8 mouse cellular contexts compared by ENCODE assay signal in the genomic region with DNA sequence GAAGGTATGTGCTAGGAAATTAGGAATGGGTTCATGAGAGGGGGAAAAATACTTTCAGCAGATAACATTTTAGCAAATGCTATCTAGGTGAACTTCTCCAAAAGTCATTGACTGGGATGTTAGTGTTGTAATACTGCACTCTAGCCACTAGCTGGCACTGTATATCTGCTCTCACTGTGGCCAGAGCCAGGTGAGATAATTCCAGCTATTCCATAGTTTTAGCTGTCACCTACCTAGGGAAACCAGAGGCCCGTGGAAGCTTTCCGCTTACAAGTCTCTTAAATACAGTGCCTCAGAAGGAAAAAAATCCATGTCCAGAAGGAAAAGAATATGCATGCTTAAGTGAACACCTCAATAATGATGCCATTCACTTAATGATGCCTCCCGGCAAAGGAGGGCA. TPM values are rescaled to one million over a fixed set of nuclear protein-coding genes. Genes with fewer than 3 reads are reported as not detected.
DNase-seq lines count a peak whose midpoint lies in the region; ATAC-seq and TF ChIP-seq lines count a peak whose summit lies in the region.

No protein-coding gene starts in this region.

- H3K4me3 ChIP-seq in hindbrain, embryonic 14.5 days (replicated peaks; ENCODE audit: low read length), result no peak overlapping the region
- H3K4me3 ChIP-seq in hindbrain, embryonic 10.5 days, result no peak overlapping the region
- H3K4me3 ChIP-seq in E14TG2a.4 (replicated peaks; ENCODE audit: low read length), result no peak overlapping the region

- H3K9ac ChIP-seq in hindbrain, embryonic 14.5 days, result no peak overlapping the region

- peak; percentile 84 for DNase-seq in hindbrain, embryonic 14.5 days (ENCODE audit: low spot score)
- DNase-seq in hindbrain, embryonic 10.5 days (ENCODE audit: low spot score), result no peak
- DNase-seq in kidney, postnatal 36 days, result peak; percentile 8 to 12
- no peak for DNase-seq in layer of hippocampus, postnatal 36 days
- no peak for DNase-seq in left cerebral cortex, adult 9 months (ENCODE audit: low spot score in 2 of 2)
- DNase-seq in thymus, postnatal 0 days (ENCODE audit: low spot score), result no peak

- TF ChIP-seq CTCF in E14TG2a.4 (conservative IDR thresholded peaks at IDR 0.05; ENCODE audit: low read length), result peak; percentile 100

- no peak for ATAC-seq in hindbrain, embryonic 14.5 days (ENCODE audit: low FRiP score)
- peak; percentile 85 for ATAC-seq in common myeloid progenitor, adult 5-6 weeks (replicated peaks; ENCODE audit: low read depth, poor library complexity, severe bottlenecking)

- H3K27me3 ChIP-seq in hindbrain, embryonic 14.5 days (ENCODE audit: control insufficient read depth, insufficient read depth, low read length), result no peaks in the 10 kb centered on the region
- H3K27me3 ChIP-seq in hindbrain, embryonic 10.5 days (ENCODE audit: insufficient read depth, poor library complexity, severe bottlenecking), result no peaks in the 10 kb centered on the region
- no peaks in the 10 kb centered on the region for H3K27me3 ChIP-seq in E14TG2a.4 (ENCODE audit: insufficient read depth, low read length)

- no peaks in the 10 kb centered on the region for H3K36me3 ChIP-seq in hindbrain, embryonic 14.5 days (replicated peaks; ENCODE audit: control insufficient read depth, insufficient read depth)
- no peaks in the 10 kb centered on the region for H3K36me3 ChIP-seq in hindbrain, embryonic 10.5 days
- no peaks in the 10 kb centered on the region for H3K36me3 ChIP-seq in E14TG2a.4 (ENCODE audit: insufficient read depth, low read length)

- no peaks in the 10 kb centered on the region for H3K9me3 ChIP-seq in hindbrain, embryonic 14.5 days (ENCODE audit: control insufficient read depth, low read length)
- H3K9me3 ChIP-seq in hindbrain, embryonic 10.5 days, result no peaks in the 10 kb centered on the region
- no peaks in the 10 kb centered on the region for H3K9me3 ChIP-seq in E14TG2a.4 (ENCODE audit: low read length)

- no peak overlapping the region for H3K27ac ChIP-seq in hindbrain, embryonic 14.5 days
- H3K27ac ChIP-seq in hindbrain, embryonic 10.5 days, result no peak overlapping the region

- no peaks in the 10 kb centered on the region for H3K4me1 ChIP-seq in hindbrain, embryonic 14.5 days (replicated peaks; ENCODE audit: control insufficient read depth, insufficient read depth, low read length)
- no peaks in the 10 kb centered on the region for H3K4me1 ChIP-seq in hindbrain, embryonic 10.5 days (replicated peaks)
- H3K4me1 ChIP-seq in E14TG2a.4 (replicated peaks; ENCODE audit: low read depth, low read length), result 0 out of 2 replicates have a peak, but pooled peaks cover 3% of the 10 kb centered on the region

- WGBS in hindbrain, embryonic 14.5 days, result 31% methylated on average over 3 of the region's 3 CpGs
- WGBS in hindbrain, embryonic 10.5 days, result 57% methylated on average over 3 of the region's 3 CpGs

- no peak overlapping the region for H3K4me2 ChIP-seq in hindbrain, embryonic 14.5 days (replicated peaks)

RNA-seq across cellular contexts. Expression of gene Alg10b, which starts 25.6 kb away (rescaled TPM):
- polyA plus RNA-seq in hindbrain, embryonic 14.5 days (2014; fragmentation: Nextera tagmentation; extraction: Ambion mirVana), result 50.7 and 60.4 TPM in 2 replicates
- 30.9 and 36.4 TPM in 2 replicates for polyA plus RNA-seq in hindbrain, embryonic 10.5 days (2016; fragmentation: Nextera tagmentation; extraction: Ambion mirVana)
- 39.7 and 43.1 TPM in 2 replicates for total RNA-seq in common myeloid progenitor, adult 5-6 weeks (2017)
- total RNA-seq in layer of hippocampus, postnatal 36 days (2021), result 10 to 100 TPM; 29.8 to 32.1 TPM
- 19.4 and 20.2 TPM in 2 replicates for polyA plus RNA-seq in thymus, postnatal 0 days (2015; fragmentation: Nextera tagmentation; extraction: Ambion mirVana)

Comparison
In these comparisons a context has a peak if more than half of its experiments do, and no peak if none do; other contexts are left out.
1. DNase-seq: peak in hindbrain, embryonic 14.5 days (single experiment) and kidney, postnatal 36 days (2 of 2); none in hindbrain, embryonic 10.5 days (single experiment), layer of hippocampus, postnatal 36 days (0 of 2), left cerebral cortex, adult 9 months (0 of 2) and thymus, postnatal 0 days (single experiment).